Mouse (Mus musculus): ENCODE data around the gene Zbtb38. TPM values are rescaled to one million over a fixed set of nuclear protein-coding genes. Genes with fewer than 3 reads are reported as not detected.

The Zbtb38 gene
- polyA plus RNA-seq, 1 experiment: 23.8 TPM

DNA sequence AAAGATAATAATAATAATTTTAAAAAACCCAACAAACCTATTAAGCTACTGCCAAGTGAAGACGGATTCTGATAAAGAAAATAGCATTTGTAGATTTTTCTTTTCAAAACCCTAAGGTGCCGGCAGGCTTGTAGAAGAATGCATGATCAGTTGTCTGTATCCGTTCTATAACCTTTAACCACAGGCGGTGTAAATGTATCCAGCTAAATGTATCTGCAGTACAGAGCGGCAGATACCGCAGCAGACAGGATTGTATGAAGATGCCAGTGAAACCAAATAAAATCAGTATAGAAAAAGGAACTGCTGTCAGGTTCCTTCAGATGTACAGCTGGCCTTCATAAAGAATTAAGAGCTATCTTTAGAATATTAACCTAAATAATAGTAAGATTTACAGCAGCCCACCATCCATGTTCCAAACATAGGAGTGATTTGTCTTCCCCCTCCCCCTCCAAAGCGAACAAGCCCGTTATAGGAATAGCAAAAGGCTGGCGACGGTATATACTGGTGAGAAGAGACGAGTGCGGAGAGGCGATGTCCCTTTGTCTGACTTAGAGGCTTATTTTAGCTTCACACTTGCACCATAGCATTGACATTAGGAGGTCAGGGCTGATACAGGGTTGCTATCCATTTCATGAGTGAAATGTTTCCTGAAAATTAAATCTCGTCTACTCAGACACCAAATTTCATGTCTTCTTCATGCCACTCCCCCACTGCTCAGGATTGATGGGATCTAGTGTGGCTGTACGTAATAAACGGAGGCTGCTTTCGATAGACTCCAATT lies 19.8 kb downstream of the Zbtb38 start:
- Histone ChIP-seq H3K4me1 (ENCODE audit: control insufficient read depth, insufficient read depth, low read length) (no peaks in the 10 kb centered on the region), H3K27ac (ENCODE audit: insufficient read depth, low read length) (no peak overlapping the region), H3K27me3 (ENCODE audit: control insufficient read depth, insufficient read depth, low read length, poor library complexity, severe bottlenecking) (no peaks in the 10 kb centered on the region), H3K4me3 (ENCODE audit: low read depth, low read length) (no peak overlapping the region), H3K9ac (ENCODE audit: low read depth, poor library complexity, severe bottlenecking) (no peak overlapping the region), H3K36me3 (ENCODE audit: control insufficient read depth, insufficient read depth, low read length, poor library complexity, severe bottlenecking) (no peaks in the 10 kb centered on the region), H3K9me3 (replicated peaks; ENCODE audit: control insufficient read depth, insufficient read depth, low read length, poor library complexity, severe bottlenecking) (no peaks in the 10 kb centered on the region)
- no peak for TF ChIP-seq CTCF (IDR thresholded peaks at IDR 0.05; ENCODE audit: low read depth, low read length)
- no peak for TF ChIP-seq POLR2A (IDR thresholded peaks at IDR 0.05; ENCODE audit: insufficient read depth, low read length)
- no peak for TF ChIP-seq EP300 (IDR thresholded peaks at IDR 0.05; ENCODE audit: insufficient read depth, low read depth, low read length)

DNA sequence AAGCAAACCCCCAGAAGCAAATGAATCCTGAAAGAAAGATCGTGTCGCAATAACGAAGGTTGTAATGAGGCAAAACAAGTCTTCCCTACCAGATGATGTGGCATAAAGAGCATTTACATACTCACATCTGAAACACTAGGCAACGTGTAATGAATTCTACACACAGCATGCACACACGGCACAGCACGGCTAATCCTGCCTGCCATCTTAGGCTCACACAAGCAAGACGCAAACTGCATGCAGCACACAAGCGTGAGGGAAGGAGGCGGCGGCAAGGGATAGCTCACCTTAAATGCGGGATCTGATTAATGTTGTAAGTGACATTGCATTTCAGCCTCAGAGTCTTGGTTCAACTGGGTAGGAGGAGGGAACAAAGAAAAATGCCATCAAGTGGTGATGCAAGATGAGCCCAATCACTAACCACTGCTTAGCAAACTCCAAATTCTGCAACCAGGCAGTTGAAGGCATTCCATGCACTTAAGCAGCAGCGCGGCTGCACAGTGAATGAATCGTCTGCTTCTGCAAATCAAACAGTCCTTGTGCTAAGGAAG lies 20.6 kb downstream of the Zbtb38 start:
- TF ChIP-seq POLR2A (IDR thresholded peaks at IDR 0.05; ENCODE audit: insufficient read depth, low read length): no peak
- no peak for TF ChIP-seq CTCF (IDR thresholded peaks at IDR 0.05; ENCODE audit: low read depth, low read length)
- TF ChIP-seq EP300 (IDR thresholded peaks at IDR 0.05; ENCODE audit: insufficient read depth, low read depth, low read length): no peak

DNA sequence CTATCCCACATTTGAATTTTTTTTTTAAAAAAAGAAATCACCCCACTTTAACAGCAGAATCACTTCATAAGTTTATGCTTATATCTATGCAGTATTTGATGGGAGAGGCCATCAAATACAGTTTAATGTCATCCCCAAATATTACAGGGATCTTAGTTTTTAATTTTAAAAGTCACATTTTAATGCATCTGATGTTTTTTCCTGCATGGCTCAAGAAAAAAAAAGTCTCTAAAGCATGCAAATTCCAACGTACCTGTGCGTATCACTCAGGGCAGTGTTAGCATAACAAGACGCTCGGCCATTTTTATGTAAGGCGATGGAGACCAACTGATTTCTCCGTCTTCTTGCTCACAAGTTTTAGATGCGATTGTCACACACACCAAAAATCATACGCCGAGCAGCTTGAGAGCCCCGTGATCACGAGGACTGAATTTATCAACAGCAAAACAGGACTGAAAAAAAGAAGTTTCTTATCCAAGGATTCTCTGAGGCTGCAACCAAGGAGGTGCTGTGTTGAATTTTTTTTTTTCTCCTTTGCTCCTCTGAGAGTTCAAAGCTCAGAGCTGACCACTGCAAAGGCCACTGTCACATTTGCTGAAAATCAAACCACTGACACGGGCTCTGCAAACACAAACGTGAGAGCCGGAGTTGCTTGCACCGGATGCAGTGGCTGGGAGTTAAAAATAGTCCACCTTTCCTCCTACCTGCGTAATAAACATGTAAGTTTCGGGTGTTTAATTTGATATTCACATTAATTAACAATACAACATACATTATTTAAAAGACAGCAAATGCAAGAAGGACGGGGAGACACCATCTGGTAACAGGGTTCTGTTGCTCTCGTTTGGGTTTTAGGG lies 21.4 kb downstream of the Zbtb38 start:
- no peak overlapping the region for H3K27ac ChIP-seq (ENCODE audit: insufficient read depth, low read length)
- H3K9me3 ChIP-seq (replicated peaks; ENCODE audit: control insufficient read depth, insufficient read depth, low read length, poor library complexity, severe bottlenecking): no peaks in the 10 kb centered on the region
- no peak overlapping the region for H3K9ac ChIP-seq (ENCODE audit: low read depth, poor library complexity, severe bottlenecking)
- no peak overlapping the region for H3K4me3 ChIP-seq (ENCODE audit: low read depth, low read length)
- no peak for TF ChIP-seq POLR2A (IDR thresholded peaks at IDR 0.05; ENCODE audit: insufficient read depth, low read length)
- no peak for TF ChIP-seq EP300 (IDR thresholded peaks at IDR 0.05; ENCODE audit: insufficient read depth, low read depth, low read length)
- TF ChIP-seq CTCF (IDR thresholded peaks at IDR 0.05; ENCODE audit: low read depth, low read length): no peak
- H3K4me1 ChIP-seq (ENCODE audit: control insufficient read depth, insufficient read depth, low read length): no peaks in the 10 kb centered on the region
- no peaks in the 10 kb centered on the region for H3K27me3 ChIP-seq (ENCODE audit: control insufficient read depth, insufficient read depth, low read length, poor library complexity, severe bottlenecking)
- H3K36me3 ChIP-seq (ENCODE audit: control insufficient read depth, insufficient read depth, low read length, poor library complexity, severe bottlenecking): no peaks in the 10 kb centered on the region

More for the DNA sequence above, 20.6 kb downstream of the Zbtb38 start:
- H3K27ac ChIP-seq (ENCODE audit: insufficient read depth, low read length): no peak overlapping the region
- H3K36me3 ChIP-seq (ENCODE audit: control insufficient read depth, insufficient read depth, low read length, poor library complexity, severe bottlenecking): no peaks in the 10 kb centered on the region
- H3K4me3 ChIP-seq (ENCODE audit: low read depth, low read length): no peak overlapping the region
- no peaks in the 10 kb centered on the region for H3K4me1 ChIP-seq (ENCODE audit: control insufficient read depth, insufficient read depth, low read length)
- no peaks in the 10 kb centered on the region for H3K9me3 ChIP-seq (replicated peaks; ENCODE audit: control insufficient read depth, insufficient read depth, low read length, poor library complexity, severe bottlenecking)
- no peak overlapping the region for H3K9ac ChIP-seq (ENCODE audit: low read depth, poor library complexity, severe bottlenecking)
- no peaks in the 10 kb centered on the region for H3K27me3 ChIP-seq (ENCODE audit: control insufficient read depth, insufficient read depth, low read length, poor library complexity, severe bottlenecking)

DNA sequence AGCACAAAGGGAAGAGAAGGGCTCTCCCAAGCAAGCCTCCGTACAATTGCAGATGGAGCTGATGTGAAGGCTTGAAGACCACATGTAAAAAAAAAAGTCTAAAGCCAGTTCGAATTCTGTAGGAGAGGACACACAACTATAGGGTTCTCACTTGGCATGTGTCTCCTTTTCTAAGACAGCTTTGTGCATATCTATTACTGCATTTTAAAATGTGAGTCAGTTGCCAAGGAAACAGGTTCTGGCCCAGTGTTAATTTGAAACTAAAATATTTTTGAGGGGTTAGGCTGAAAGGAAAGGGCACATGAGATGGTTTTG lies 22.4 kb downstream of the Zbtb38 start:
- 0 out of 2 replicates have a peak overlapping the region, but pooled peaks have one; percentile 8 for H3K4me3 ChIP-seq (ENCODE audit: low read depth, low read length)
- H3K27me3 ChIP-seq (ENCODE audit: control insufficient read depth, insufficient read depth, low read length, poor library complexity, severe bottlenecking): no peaks in the 10 kb centered on the region
- H3K9ac ChIP-seq (ENCODE audit: low read depth, poor library complexity, severe bottlenecking): peak overlapping the region; percentile 11; the same call in 1 of the 2 replicates
- H3K36me3 ChIP-seq (ENCODE audit: control insufficient read depth, insufficient read depth, low read length, poor library complexity, severe bottlenecking): no peaks in the 10 kb centered on the region
- TF ChIP-seq EP300 (IDR thresholded peaks at IDR 0.05; ENCODE audit: insufficient read depth, low read depth, low read length): no peak
- no peak for TF ChIP-seq POLR2A (IDR thresholded peaks at IDR 0.05; ENCODE audit: insufficient read depth, low read length)
- TF ChIP-seq CTCF (IDR thresholded peaks at IDR 0.05; ENCODE audit: low read depth, low read length): no peak
- peak overlapping the region; percentile 65 for H3K27ac ChIP-seq (ENCODE audit: insufficient read depth, low read length)
- H3K4me1 ChIP-seq (ENCODE audit: control insufficient read depth, insufficient read depth, low read length): no peaks in the 10 kb centered on the region
- H3K9me3 ChIP-seq (replicated peaks; ENCODE audit: control insufficient read depth, insufficient read depth, low read length, poor library complexity, severe bottlenecking): no peaks in the 10 kb centered on the region

GRCm38 (mm10) chr9:96729537-96730310 lies 22.9 kb downstream of the Zbtb38 start:
- TF ChIP-seq POLR2A (IDR thresholded peaks at IDR 0.05; ENCODE audit: insufficient read depth, low read length) (no peak), EP300 (IDR thresholded peaks at IDR 0.05; ENCODE audit: insufficient read depth, low read depth, low read length) (no peak), CTCF (IDR thresholded peaks at IDR 0.05; ENCODE audit: low read depth, low read length) (no peak)
- peaks cover 3% of the 10 kb centered on the region for H3K4me1 ChIP-seq (ENCODE audit: control insufficient read depth, insufficient read depth, low read length)

More at GRCm38 (mm10) chr9:96729537-96730310, 22.9 kb downstream of the Zbtb38 start:
- Histone ChIP-seq H3K9ac (ENCODE audit: low read depth, poor library complexity, severe bottlenecking) (peak overlapping the region; percentile 11), H3K4me3 (ENCODE audit: low read depth, low read length) (peak overlapping the region; percentile 8; the same call in 1 of the 2 replicates), H3K27me3 (ENCODE audit: control insufficient read depth, insufficient read depth, low read length, poor library complexity, severe bottlenecking) (no peaks in the 10 kb centered on the region), H3K9me3 (replicated peaks; ENCODE audit: control insufficient read depth, insufficient read depth, low read length, poor library complexity, severe bottlenecking) (no peaks in the 10 kb centered on the region), H3K27ac (ENCODE audit: insufficient read depth, low read length) (peak overlapping the region; percentile 65), H3K36me3 (ENCODE audit: control insufficient read depth, insufficient read depth, low read length, poor library complexity, severe bottlenecking) (no peaks in the 10 kb centered on the region)

All from ES-Bruce4 (cell line).